Mouse (Mus musculus): Measurements from ENCODE around the gene Dvl3.

Dvl3 gene

GRCm38 (mm10) chr16:20497980-20498676, 18.7 kb upstream of the Dvl3 start:
- no peak for DNase-seq

GRCm38 (mm10) chr16:20498677-20499475, 17.9 kb upstream of the Dvl3 start, which contains the start of gene Eif2b5:
Eif2b5 (plus strand) TSS chr16:20498817.
- DNase-seq, result peak; percentile 94

GRCm38 (mm10) chr16:20506000-20506399, 10.8 kb upstream of the Dvl3 start:
- DNase-seq, result no peak

- no peak for DNase-seq
These were observed 7.4 kb upstream of the Dvl3 start for GRCm38 (mm10) chr16:20509349-20509748.

- no peak for DNase-seq
These were observed 5.4 kb upstream of the Dvl3 start for GRCm38 (mm10) chr16:20511277-20511847.

DNA sequence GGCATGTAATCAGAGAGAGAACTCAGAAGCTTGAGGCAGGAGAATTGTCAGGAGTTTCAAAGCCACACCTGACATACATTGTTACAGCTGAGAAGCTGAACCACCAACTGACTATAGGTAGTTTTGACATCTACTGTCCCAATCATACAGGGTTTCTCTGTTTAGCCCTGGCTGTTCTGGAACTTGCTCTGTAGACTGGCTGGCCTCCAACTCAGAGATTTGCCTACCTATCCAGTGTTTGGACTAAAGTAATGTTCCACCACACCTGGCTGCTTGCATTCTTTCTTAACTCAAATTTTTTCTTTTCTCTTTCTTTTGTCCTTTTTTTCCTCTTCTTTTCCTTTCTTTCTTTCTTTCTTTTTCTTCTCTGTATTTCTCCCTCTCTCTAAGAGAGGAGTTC, 750 bp upstream of the Dvl3 start:
- no peak for DNase-seq

GRCm38 (mm10) chr16:20517216-20517615, 434 bp downstream of the Dvl3 start:
- no peak for DNase-seq

- DNase-seq, result no peak
These were observed 1.1 kb downstream of the Dvl3 start for GRCm38 (mm10) chr16:20517701-20518374.

GRCm38 (mm10) chr16:20523886-20524285, 7.1 kb downstream of the Dvl3 start:
- DNase-seq, result no peak

GRCm38 (mm10) chr16:20528779-20529178, 12.0 kb downstream of the Dvl3 start:
- no peak for DNase-seq

DNA sequence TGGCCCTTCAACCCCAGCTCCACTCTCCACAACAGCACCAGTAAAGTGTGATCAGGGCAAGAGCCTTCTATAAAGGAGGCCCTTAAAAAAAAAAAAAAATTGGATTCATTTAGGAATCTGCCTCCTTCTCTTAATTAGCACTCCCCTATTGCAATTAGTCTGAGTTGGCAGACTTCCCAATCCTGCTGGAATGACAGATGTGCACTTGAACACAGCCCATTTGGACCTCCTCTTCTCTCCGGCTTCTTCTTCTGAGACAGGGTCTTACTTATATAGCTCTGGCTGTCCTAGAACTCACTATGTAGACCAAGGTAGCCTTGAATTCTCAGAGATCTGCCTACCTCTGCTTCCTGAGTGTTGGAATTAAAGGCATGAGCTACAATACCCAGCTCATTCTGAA, 12.6 kb downstream of the Dvl3 start:
- DNase-seq, result no peak

DNA sequence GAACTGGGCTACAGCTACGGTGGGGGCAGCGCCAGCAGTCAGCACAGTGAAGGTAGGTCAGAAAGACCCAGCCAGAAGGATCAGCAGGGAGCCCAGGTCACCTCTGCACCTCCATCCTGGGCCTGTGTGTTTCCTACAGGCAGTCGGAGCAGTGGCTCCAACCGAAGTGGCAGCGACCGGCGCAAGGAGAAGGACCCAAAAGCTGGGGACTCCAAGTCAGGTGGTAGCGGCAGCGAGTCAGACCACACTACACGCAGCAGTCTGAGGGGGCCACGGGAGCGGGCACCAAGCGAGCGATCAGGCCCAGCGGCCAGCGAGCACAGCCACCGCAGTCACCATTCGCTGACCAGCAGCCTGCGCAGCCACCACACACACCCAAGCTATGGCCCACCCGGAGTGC, 14.2 kb downstream of the Dvl3 start:
- no peak for DNase-seq

DNA sequence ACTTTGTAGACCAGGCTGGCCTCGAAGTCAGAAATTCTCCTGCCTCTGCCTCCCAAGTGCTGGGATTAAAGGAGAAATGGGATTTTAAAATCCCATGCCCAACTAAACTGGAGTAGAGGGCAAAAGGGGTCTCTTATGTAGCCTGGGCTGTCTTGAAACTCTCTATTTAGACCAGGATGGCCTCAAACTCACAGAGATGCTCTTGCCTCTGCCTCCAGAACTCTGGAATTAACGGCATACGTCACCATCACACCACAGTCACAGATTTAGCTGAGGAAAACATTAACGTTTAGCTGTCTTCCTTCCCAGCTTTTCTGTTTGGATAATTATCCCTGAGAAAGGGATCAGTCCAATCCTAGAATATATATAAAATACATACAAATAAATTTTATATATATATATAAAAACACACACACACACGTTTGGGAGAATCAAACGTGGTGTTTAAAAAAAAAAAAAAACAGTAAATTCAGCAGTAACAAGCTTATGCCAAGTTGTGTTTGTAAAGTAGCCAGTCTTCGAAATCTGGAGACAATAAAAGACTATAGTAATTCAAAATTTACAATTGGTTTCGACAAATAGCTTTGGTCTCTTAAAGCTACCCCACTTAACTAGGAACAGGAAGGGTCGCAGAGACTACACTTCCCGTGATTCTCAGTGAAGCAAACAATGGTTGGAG, 18.0 kb downstream of the Dvl3 start:
- DNase-seq, result no peak

- DNase-seq, result peak; percentile 99
These were observed 18.7 kb downstream of the Dvl3 start, which contains the start of gene Ap2m1 for GRCm38 (mm10) chr16:20535296-20536080. Ap2m1 (plus strand) TSS chr16:20535478.

DNA sequence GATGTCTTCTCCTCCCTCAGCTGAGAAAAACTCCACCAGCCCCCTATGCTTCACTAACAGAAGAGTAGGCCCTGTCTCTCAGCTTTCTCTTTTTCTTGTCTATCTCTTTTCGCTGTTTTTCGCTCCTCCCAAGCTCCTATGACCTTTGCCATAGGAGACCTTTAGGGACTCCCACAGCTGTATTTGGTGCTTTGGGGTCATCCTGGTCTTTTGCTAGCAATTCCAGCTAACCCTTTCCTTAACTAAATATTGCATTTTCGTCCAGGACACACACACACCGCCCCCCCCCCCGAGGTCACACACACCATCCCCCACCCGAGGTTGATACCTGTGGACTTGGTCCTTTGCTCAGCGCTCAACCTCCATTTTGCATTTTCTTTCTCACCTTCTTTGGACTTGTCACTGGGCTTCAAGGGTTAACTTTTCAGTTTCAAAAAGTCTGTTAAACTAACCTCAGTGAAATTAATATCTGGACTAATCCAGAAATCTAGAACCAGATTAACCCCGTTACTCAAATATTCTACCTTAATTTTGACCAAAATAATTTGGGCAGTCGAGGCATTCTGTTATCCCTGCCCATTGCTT, 19.4 kb downstream of the Dvl3 start:
- no peak for DNase-seq

- no peak for DNase-seq
These were observed 20.3 kb downstream of the Dvl3 start for GRCm38 (mm10) chr16:20537071-20537471.

DNA sequence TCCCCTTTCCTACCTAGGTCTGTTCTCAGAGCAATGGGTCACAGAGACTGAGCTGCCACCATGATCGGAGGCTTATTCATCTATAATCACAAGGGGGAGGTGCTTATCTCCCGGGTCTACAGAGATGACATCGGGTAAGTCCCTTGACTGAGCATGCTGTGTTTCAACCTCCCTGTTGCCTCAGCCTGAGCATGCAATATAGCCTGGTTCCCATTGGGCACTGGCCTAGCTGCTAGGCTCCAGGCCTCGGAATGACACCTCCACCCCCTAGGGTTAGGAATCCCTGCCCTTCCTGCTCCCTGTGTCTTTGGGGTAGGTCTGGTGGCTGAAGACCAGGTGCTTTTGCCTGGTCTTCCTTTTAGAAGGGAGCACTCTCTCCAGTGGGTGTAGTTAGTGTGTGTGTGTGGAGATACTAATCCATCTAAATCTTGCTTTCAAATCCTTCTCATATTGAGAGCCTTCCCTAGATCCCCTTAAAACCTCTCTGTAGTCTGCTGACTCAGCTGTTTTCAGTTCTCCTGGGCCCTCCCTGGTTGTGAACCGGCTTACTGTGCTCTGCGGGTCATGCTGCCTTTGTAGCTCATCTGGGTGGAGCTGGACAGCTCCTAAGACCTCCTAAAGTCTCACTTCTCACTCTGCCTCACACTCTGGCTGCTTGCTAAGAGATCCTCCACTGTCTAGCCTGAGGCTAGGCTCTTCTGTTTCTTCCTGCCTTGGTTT, 21.0 kb downstream of the Dvl3 start:
- peak; percentile 48 for DNase-seq

- DNase-seq, result no peak
These were observed 22.9 kb downstream of the Dvl3 start for GRCm38 (mm10) chr16:20539649-20540048.

- DNase-seq, result no peak
These were observed 23.7 kb downstream of the Dvl3 start for GRCm38 (mm10) chr16:20540438-20540837.

- DNase-seq, result no peak
These were observed 28.9 kb downstream of the Dvl3 start for GRCm38 (mm10) chr16:20545696-20546095.

- no peak for DNase-seq
These were observed 30.6 kb downstream of the Dvl3 start for GRCm38 (mm10) chr16:20547423-20547822.

All from layer of hippocampus, adult 9-11 months (tissue).